Mouse (Mus musculus) limb, embryonic 11.5 days (tissue): ENCODE measurements around the gene Prss36. TPM values are rescaled to one million over a fixed set of nuclear protein-coding genes. Genes with fewer than 3 reads are reported as not detected.

Experiments
- ATAC-seq: fragments of 200-750 bp; cut with Nextera tagmentation; 2 replicates; pipeline ENCODE4 v1.8.0; 2017; ENCODE audit warnings: low read depth; ENCODE audit not compliant: insufficient number of reproducible peaks, low FRiP score, low TSS enrichment
- DNase-seq: peaks from one replicate; pipeline ENCODE4 v3.0.0-alpha.2; 2015; ENCODE audit warnings: low spot score
- H3K27ac ChIP-seq: fragments of 300-500 bp; sonication (generic); replicated peaks from 2 replicates; pipeline ENCODE4 v1.5.1; 2014; ENCODE audit warnings: low read depth, mild to moderate bottlenecking, low read length
- H3K27me3 ChIP-seq: fragments of 300-500 bp; sonication (generic); 2 replicates; pipeline ENCODE4 v1.6.1; 2014; ENCODE audit warnings: mild to moderate bottlenecking, low read length, mixed read lengths; ENCODE audit not compliant: control insufficient read depth, insufficient read depth
- H3K36me3 ChIP-seq: fragments of 300-500 bp; sonication (generic); 2 replicates; pipeline ENCODE4 v1.6.1; 2014; ENCODE audit warnings: mild to moderate bottlenecking, low read length, moderate library complexity, mixed read lengths; ENCODE audit not compliant: control insufficient read depth, insufficient read depth
- H3K4me1 ChIP-seq: fragments of 300-500 bp; sonication (generic); 2 replicates; pipeline ENCODE4 v1.6.1; 2014; ENCODE audit warnings: low read length, mixed read lengths; ENCODE audit not compliant: control insufficient read depth, insufficient read depth
- H3K4me2 ChIP-seq: fragments of 300-500 bp; sonication (generic); 2 replicates; pipeline ENCODE4 v1.6.1; 2014; ENCODE audit warnings: low read depth, mild to moderate bottlenecking, moderate library complexity; ENCODE audit not compliant: severe bottlenecking
- H3K4me3 ChIP-seq: fragments of 300-500 bp; sonication (generic); 2 replicates; pipeline ENCODE4 v1.5.1; 2014; ENCODE audit warnings: low read depth, low read length
- H3K9ac ChIP-seq: fragments of 300-500 bp; sonication (generic); 2 replicates; pipeline ENCODE4 v1.6.1; 2014; ENCODE audit warnings: mild to moderate bottlenecking, low read length
- H3K9me3 ChIP-seq: fragments of 300-500 bp; sonication (generic); 2 replicates; pipeline ENCODE4 v1.6.1; 2016; ENCODE audit warnings: low read length; ENCODE audit not compliant: control insufficient read depth
- WGBS: fragments of 180-500 bp; shearing (Covaris S2); extraction: QIAGEN DNeasy Blood & Tissue Kit; methylation state at CpG from one replicate; pipeline ENCODE4 v1.1.7; 2014; 5-methylcytosine and 5-hydroxymethylcytosine counted together
- polyA plus RNA-seq: library from polyadenylated mRNA; unstranded; fragments of >200 nt; fragmentation: Nextera tagmentation; extraction: Ambion mirVana; gene quantifications from 2 replicates; pipeline ENCODE4 v1.2.1, GENCODE M21; 2014

Prss36 gene
- polyA plus RNA-seq, 1 experiment from 2014 or later, result 11.5 TPM

DNA sequence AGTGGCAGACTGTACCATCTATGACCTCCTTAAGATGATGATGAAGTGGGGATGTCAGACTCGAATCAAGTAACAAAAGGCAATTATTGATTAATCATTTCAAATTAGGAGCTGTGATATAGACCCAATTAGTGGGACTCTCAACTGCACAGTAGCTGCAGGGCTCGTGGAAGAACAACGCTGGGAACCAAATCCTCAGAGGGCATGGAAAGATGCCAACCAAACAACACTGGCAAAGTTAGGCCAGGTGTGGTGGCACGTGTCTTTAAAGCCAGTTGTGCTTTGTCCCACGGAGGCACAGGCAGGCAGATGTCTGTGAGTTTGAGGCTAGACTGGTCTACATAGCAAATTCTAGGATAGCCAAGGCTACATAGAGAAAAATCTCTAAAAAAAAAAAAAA, 15.9 kb downstream of the Prss36 start:
- Histone ChIP-seq H3K36me3 (peaks cover 2% of the 10 kb centered on the region; the same call in 1 of the 2 replicates), H3K27ac (no peak overlapping the region), H3K27me3 (peaks cover 18% of the 10 kb centered on the region), H3K4me2 (no peak overlapping the region), H3K4me3 (no peak overlapping the region), H3K4me1 (no peaks in the 10 kb centered on the region), H3K9ac (no peak overlapping the region), H3K9me3 (no peaks in the 10 kb centered on the region)
- no peak for DNase-seq
- 83% methylated on average over 5 of the region's 5 CpGs for WGBS
- ATAC-seq, result no peak

DNA sequence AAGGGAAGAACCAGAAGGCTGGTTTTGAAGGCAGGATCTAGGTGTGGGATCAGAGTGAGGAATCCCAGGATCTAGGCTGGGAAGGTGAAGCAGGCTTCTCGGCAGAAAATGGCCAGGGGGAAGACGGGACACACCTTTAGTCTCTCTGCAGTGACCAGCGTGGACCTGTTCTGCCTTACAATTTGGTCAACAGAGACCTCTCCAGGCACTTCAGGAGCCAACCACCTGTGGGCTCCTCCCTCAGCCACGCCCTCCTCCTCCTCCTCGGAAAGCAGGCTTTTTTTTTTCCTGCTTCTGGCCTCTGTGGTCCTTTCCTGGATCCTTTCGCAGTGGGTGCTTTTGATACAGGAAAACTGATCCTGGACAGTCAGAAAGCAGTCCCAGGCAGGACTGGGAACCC, 16.6 kb downstream of the Prss36 start, which contains the start of gene Prss8:
Gene Prss8 (minus strand): TSS at position 182 of the 400 bp plus-strand sequence.
- 8% methylated on average over 6 of the region's 6 CpGs for WGBS
- Histone ChIP-seq H3K9me3 (no peaks in the 10 kb centered on the region), H3K4me1 (no peaks in the 10 kb centered on the region), H3K27me3 (peaks cover 18% of the 10 kb centered on the region), H3K9ac (peak within 1 kb of the TSS; percentile 51), H3K4me3 (peak within 1 kb of the TSS; percentile 22), H3K36me3 (peaks cover 5% of the 10 kb centered on the region; the same call in 1 of the 2 replicates), H3K27ac (no peak within 1 kb of the TSS), H3K4me2 (peak within 1 kb of the TSS; percentile 42)
- ATAC-seq (no peak), DNase-seq (no peak)

DNA sequence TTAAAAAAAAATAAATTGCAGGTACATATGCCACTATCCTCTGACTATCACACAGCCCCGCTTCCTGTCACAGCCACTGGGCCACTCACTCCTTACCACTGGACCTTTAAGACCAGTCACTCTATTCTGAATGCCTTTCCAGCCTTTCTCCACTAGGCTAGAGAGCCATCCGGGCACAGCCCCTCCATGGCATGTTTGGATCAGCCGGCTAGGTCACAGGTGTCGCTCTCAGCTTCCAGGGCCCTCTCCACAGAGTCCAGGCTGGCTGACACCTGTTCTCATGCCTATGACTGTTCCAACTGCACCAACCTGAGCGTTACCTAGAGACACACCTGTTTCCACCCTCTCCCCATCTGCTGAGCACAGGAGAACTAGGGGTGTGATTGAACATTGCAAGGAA, 17.9 kb downstream of the Prss36 start:
- Histone ChIP-seq H3K4me3 (no peak overlapping the region), H3K27me3 (peaks cover 18% of the 10 kb centered on the region), H3K9ac (no peak overlapping the region), H3K36me3 (peaks cover 5% of the 10 kb centered on the region; the same call in 1 of the 2 replicates), H3K4me2 (no peak overlapping the region), H3K9me3 (no peaks in the 10 kb centered on the region), H3K27ac (no peak overlapping the region), H3K4me1 (no peaks in the 10 kb centered on the region)
- no peak for ATAC-seq
- DNase-seq, result no peak
- 56% methylated on average over 5 of the region's 5 CpGs for WGBS

DNA sequence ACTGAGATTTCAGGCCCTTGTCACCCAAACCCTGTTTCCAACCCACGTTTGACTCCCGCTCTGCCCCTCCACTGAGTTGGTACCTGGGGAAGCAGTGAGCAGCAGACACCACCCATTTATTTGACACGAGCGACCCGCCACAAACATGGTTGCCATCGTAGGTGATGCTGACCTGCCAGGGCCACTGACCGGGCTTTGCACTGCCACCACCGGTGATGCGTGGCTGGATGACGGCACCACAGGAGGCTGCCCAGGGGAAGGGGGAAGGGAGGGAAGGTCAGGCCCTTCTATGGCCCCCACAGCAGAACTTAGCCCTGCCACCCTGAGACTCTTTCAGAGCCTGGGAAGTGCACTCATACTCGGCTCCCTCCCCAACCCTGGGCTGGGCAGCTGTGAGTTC, 18.8 kb downstream of the Prss36 start:
- no peaks in the 10 kb centered on the region for H3K9me3 ChIP-seq
- no peak overlapping the region for H3K27ac ChIP-seq
- DNase-seq, result no peak
- peaks cover 18% of the 10 kb centered on the region for H3K27me3 ChIP-seq
- WGBS, result 87% methylated on average over 11 of the region's 11 CpGs
- H3K36me3 ChIP-seq, result peaks cover 5% of the 10 kb centered on the region; the same call in 1 of the 2 replicates
- H3K4me1 ChIP-seq, result no peaks in the 10 kb centered on the region
- H3K4me2 ChIP-seq, result no peak overlapping the region
- no peak overlapping the region for H3K9ac ChIP-seq
- ATAC-seq, result no peak
- H3K4me3 ChIP-seq, result no peak overlapping the region

DNA sequence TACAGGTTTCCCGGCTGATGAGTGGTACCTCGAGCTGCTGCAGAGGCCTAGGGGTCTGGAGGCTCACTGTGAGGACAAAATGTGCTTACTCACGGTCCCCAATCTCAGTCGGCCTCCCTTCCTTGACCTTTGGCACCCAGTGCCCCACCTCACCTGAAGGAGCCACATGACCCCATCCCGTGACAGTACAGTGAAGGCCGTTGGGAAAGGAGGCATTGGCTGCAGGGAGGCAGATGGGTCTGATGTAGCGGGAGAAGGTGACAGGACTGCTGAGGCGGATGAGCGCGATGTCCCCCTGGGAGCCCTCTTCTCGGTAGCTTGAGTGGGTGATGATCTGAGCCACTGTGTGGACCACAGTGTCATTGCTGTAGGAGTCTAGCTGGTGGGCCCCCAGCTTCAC, 19.7 kb downstream of the Prss36 start:
- no peak overlapping the region for H3K4me2 ChIP-seq
- H3K27me3 ChIP-seq, result peaks cover 18% of the 10 kb centered on the region
- H3K9ac ChIP-seq, result no peak overlapping the region
- peaks cover 5% of the 10 kb centered on the region; the same call in 1 of the 2 replicates for H3K36me3 ChIP-seq
- H3K27ac ChIP-seq, result no peak overlapping the region
- no peak for ATAC-seq
- H3K4me3 ChIP-seq, result no peak overlapping the region
- 89% methylated on average over 11 of the region's 11 CpGs for WGBS
- H3K9me3 ChIP-seq, result no peaks in the 10 kb centered on the region
- no peaks in the 10 kb centered on the region for H3K4me1 ChIP-seq
- no peak for DNase-seq

DNA sequence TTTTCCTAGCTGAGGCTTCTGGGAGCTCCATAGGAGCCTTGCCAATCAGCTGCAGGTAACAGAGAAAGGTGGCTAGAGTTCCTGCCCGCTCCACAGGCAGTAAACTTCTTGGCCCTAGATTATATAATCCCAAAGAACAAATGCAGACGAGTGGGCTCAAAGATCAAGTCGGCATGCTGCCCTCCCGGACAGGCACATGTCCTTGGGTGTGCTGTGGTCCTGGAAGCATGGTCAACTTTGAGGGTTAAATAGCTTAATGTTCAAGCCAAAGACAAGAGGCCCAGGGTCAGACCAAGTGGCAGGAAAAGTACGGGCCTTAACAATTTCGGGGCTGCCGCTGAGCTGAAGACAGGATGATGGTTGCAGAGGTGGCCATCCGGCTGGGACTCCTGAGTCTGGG, 20.5 kb downstream of the Prss36 start:
- ATAC-seq, result no peak
- no peak overlapping the region for H3K4me3 ChIP-seq
- no peak for DNase-seq
- 89% methylated on average over 8 of the region's 8 CpGs for WGBS
- H3K9ac ChIP-seq, result no peak overlapping the region
- H3K27me3 ChIP-seq, result peaks cover 18% of the 10 kb centered on the region
- H3K4me1 ChIP-seq, result no peaks in the 10 kb centered on the region
- no peak overlapping the region for H3K27ac ChIP-seq
- H3K9me3 ChIP-seq, result no peaks in the 10 kb centered on the region
- H3K4me2 ChIP-seq, result peak overlapping the region; percentile 17; the same call in 1 of the 2 replicates
- peaks cover 5% of the 10 kb centered on the region; the same call in 1 of the 2 replicates for H3K36me3 ChIP-seq

DNA sequence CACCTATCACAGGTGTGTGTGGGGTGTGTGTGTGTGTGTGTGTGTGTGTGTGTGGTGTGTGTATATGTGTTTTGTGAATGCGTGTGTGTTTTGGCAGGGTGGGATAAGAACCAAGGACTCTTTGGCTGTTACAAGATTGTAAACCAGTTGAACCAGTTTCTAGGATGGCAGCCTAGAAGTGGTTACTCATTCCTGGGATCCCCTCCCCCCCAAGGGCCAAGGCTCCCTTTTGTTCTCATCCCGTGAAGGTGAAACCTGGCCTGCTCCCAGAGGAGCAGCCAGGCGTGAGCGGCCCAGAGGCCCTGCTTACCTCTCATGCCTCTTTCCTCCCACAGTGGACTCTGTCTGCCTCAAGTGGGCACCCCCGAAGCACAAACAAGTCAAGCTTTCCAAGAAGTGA, 21.3 kb downstream of the Prss36 start:
- Histone ChIP-seq H3K27me3 (peaks cover 16% of the 10 kb centered on the region), H3K4me3 (no peak overlapping the region), H3K9me3 (no peaks in the 10 kb centered on the region), H3K9ac (no peak overlapping the region), H3K4me1 (no peaks in the 10 kb centered on the region), H3K36me3 (peaks cover 5% of the 10 kb centered on the region; the same call in 1 of the 2 replicates), H3K27ac (no peak overlapping the region), H3K4me2 (no peak overlapping the region)
- DNase-seq, result no peak
- WGBS, result 79% methylated on average over 5 of the region's 5 CpGs
- ATAC-seq, result no peak

DNA sequence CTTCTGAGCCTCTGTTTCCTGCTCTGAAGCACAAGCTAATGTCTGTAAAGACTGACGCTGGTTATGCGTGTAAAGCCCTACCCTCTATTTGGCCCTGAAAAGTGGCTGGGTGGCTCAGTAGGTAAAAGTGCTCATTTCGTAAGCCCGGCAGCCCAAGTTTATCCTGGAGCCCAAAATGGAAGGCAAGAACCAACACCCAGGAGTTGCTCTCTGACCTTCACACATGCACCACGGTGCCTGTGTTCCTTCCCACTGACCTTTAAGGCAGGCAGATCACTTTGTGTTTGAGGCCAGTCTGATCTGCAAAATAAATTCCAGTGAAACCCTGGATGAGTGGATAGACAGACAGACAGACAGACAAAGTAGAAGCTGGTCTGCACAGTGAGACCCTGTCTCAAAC, 22.8 kb downstream of the Prss36 start:
- Histone ChIP-seq H3K36me3 (peaks cover 8% of the 10 kb centered on the region; the same call in 1 of the 2 replicates), H3K9me3 (no peaks in the 10 kb centered on the region), H3K4me2 (no peak overlapping the region), H3K27me3 (peaks cover 2% of the 10 kb centered on the region; the same call in 1 of the 2 replicates), H3K4me3 (no peak overlapping the region), H3K9ac (no peak overlapping the region), H3K4me1 (no peaks in the 10 kb centered on the region), H3K27ac (no peak overlapping the region)
- WGBS, result 89% methylated on average over 5 of the region's 5 CpGs
- no peak for ATAC-seq
- DNase-seq, result no peak
